Mouse (Mus musculus) embryo, embryonic 9.5 days (tissue): Measurements from ENCODE around the gene Pik3ap1.
A peak's percentile ranks its signal among the peaks of the same experiment; 100 is the strongest.
"Not testable (repeated sequence)": the region's sequence is repeated elsewhere in the genome, so short reads cannot be mapped to it uniquely, and the experiment has no call there.

Source experiments
- DNase-seq: peaks from one replicate; pipeline ENCODE4 v3.0.0-alpha.2; 2017; ENCODE audit errors: extremely low spot score

Pik3ap1 gene

DNA sequence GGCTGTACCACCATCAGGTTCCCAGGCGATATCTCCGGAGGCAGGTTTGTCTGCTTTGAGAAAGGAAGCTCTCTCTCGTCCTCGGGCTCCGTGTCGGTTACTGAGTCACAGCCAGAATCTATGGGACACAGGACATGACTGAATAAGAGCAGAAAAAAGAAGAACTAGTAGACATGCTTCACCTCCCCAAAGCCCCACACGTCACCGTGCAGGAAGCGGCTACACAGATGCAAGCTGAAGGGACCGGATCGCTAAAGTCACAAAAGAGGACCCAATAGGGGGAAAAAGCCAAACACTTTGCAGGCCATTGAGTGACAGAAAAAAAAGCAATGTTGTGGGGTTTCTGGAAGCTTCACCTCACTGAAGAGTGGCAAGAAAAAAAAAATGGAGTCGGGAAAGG lies 52.7 kb downstream of the Pik3ap1 start:
- DNase-seq: no peak

GRCm38 (mm10) chr19:41330401-41330800 lies 54.5 kb downstream of the Pik3ap1 start:
- no peak for DNase-seq

- no peak for DNase-seq
These were observed 54.9 kb downstream of the Pik3ap1 start for GRCm38 (mm10) chr19:41329961-41330360.

DNA sequence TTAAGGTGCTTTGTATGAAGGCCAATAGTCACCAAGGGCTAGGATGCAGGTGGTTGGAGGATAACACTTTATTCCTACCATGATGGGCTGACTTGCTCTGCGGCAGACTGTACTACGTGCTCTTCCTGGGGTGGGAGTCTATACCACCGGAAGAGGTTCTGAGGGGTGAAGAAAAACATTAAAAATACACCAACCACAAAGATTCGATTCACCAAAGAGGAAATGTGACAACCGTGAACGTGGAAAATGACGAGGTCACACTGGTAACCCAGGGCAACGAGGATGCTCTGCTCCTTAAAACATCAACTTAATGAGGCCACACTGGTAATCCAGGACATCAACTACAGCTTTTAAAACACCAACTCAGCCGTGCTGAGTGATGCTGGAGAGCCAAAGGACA lies 56.2 kb downstream of the Pik3ap1 start:
- no peak for DNase-seq

DNA sequence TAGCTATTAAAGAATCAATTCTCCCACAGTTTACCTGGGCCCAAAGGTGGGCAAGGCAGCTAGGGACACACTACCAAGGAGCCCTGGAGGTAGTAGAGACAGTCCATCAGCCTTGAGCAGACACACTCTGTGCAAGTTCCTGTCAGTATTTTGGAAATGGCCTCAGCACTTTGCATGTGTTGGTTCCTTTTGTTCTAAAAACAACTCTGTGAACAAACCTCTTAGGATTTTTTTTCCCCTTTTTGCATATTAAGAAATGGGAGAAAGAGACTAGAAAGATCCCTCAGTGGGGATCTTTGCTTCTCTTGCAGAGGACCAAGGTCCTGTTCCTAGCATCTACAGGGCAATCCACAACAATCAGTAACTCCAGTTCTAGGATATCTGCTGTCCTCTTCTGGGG lies 61.1 kb downstream of the Pik3ap1 start:
- DNase-seq: no peak

- DNase-seq: no peak
These were observed 61.8 kb downstream of the Pik3ap1 start for GRCm38 (mm10) chr19:41323125-41323524.

DNA sequence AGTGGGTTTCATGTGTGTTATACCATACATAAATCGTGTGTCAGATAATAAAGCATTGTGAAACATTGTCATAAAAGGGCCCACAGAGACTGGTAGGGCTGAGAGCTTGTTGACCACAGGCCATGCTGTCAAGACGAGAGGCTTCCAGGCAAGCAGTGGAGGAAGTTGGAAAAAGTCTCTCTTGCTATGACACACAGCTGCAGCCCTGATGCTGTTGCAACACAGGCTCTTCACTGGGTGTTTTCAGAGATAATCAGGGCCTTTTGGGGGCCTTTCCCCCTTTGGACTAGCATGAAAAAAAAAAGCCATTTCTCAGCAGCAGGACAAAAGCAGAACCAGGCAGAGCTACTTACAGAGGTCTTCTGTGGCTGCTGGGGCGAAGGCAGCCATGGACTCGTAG lies 63.8 kb downstream of the Pik3ap1 start:
- DNase-seq: no peak

DNA sequence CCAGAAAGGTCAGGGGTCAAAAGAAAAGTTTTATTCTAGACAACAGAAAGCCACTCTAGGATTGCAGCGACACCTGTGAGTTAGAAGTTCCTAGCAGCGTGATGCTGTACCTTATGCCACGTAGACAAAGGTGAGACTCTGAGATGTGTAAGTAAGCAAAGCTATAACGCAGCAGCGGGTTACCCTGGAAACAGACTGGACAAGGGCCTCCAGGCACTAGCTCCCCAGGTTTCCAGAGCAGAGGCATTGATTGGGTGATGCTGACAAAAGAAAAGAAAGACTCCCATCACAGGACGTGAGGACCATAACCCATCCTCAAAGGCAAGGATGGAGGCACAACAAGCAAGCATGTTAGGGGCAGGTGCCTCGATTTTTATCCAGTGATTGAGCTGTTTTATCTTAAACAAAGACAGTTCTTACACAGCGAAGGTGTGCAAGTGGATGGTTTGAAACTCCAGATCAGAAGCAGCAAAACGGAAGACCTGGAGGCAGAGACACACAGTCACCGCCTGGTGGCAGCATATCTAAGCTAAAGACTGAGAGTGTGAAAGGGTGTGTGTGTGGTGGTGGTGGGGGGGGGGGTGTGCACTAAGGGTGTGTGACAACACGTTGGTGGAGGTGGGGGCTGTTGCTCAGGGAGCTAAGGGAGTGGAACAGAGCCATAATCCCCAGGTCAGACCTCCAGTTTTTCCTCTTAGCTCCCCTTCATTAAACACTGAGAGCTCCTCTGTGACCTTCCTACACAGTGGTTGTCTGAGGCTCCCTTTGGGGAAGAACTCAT lies 67.4 kb downstream of the Pik3ap1 start:
- DNase-seq: peak; percentile 53

DNA sequence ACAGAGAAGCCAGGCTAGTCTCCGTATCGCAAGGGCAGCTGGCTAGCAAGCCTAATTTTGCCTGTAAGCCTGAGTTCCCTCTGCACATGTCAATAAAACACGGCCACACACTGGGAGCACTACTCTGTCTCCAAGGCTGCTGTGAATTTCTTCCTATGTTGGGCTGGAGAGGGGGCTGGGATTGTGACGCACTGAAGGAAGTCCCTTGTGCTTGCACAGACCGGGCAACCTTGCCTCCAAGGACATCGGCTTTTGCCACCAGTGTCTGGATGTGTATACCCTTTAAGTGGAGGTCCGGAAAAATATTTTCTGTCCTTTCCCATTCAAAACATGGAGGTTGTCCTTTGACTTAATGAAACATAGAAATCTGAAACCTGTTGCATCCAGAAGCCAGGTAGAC lies 70.2 kb downstream of the Pik3ap1 start:
- no peak for DNase-seq

DNA sequence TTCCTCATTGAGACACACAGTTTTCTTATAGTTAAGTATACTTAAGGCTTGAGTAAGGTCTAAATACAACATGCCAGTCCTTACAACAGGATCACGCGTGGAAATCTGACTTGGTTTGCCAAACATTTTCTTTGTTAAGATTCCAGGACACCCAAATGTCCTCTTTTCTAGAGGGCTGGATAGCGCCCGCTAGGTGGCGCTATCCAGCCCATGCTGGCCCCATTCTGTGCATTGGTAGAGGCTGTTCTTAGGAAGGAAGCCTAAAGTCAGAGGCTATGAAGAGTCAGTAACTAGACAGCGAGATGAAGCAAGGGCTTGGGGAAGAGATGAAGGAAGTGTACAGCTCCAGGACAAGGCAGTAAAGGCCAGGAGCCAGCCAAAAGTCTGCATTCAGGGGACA lies 71.2 kb downstream of the Pik3ap1 start:
- DNase-seq: no peak

GRCm38 (mm10) chr19:41312587-41312986 lies 72.3 kb downstream of the Pik3ap1 start:
- not testable (repeated sequence) for DNase-seq

DNA sequence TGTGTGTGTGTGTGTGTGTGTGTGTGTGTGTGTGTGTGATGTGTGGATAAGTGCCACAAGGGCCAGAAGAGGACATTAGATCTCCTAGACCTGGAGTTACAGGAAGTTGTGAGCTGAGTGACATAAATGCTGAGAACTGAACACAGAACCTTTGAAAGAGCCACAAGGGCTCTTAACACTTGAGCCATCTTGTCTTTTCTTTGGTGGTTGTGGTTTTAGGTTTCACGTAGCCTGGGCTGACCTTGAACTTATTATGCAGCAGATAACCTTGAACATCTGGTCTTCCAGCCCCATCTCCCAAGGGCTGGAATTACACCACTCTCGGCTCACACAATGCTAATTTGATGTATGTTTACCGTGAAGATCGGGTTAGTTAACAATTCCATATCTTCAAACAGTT lies 72.9 kb downstream of the Pik3ap1 start:
- DNase-seq: no peak

DNA sequence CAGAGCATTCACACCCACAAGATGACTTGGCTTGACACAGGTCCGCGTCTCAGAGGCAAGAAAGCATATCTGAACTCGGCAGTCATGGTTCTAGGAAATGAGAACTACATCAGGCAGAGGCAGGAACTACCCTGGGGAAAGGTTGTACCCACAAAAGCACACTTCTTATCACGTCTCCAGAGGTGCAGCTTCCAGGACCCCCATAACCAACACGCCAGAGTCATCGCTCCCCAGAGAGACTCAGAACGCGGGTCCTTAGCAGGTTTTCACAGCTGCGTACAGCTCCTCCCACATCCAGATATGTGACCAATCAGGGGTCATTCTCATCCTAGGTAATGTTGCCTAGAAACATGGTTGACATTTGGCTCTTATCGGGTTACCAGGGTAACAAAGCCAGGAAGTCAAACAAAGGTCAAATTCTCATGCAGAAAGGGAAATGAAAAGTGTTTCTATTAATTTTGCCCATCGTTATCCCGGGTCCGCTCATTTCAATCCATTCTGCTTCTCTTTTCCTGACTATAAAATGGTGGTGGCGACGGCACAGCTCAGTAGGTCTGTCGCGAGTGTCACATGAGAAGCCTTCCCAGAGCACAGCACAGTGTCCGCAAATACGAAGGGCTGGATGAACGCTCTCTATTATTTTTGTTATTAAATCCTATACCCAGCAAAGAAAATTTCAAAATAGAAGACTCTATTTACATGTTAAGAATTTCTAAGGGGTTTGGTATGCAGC lies 73.8 kb downstream of the Pik3ap1 start:
- peak; percentile 53 for DNase-seq

- DNase-seq: no peak
These were observed 81.0 kb downstream of the Pik3ap1 start for GRCm38 (mm10) chr19:41303933-41304332.

- DNase-seq: no peak
These were observed 81.5 kb downstream of the Pik3ap1 start for GRCm38 (mm10) chr19:41303433-41303832.

DNA sequence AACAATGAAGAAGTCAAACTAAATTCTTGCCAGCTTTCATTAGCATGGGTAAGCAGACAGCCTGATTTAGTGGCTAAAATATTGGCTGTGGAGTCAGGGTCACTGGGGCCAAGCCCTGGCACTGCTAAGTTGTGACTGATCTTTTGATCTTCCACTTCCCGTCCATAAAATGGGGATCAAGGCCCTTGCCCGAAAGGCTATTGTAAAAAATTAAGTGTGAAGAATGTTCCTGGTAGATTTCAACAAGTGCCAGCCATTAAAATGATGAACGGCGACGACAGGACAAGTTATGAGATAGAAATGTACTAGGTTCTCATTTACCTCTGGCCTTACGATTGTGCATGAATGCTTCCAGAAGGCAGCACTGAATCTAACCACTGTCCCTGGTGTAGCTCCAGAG lies 83.0 kb downstream of the Pik3ap1 start:
- DNase-seq: peak; percentile 35

DNA sequence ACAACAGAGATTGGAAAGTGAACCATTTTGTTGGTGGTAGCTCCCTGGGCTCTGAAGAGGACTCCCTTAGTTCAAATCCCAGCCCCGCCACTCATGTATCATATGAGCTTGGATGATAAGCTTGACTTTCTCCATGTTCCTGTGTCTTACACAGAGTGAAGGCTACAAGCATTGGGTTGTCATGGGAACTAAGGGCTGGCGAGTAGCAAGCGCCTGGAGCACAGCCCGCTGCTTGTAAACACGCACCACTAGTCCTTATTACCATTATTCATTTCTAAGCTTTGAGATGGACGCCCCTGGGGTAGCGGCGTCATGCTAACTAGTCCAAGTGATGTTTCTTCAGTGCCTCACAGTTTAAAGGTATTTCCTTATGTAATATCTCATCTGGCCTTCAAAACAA lies 85.5 kb downstream of the Pik3ap1 start:
- no peak for DNase-seq

DNA sequence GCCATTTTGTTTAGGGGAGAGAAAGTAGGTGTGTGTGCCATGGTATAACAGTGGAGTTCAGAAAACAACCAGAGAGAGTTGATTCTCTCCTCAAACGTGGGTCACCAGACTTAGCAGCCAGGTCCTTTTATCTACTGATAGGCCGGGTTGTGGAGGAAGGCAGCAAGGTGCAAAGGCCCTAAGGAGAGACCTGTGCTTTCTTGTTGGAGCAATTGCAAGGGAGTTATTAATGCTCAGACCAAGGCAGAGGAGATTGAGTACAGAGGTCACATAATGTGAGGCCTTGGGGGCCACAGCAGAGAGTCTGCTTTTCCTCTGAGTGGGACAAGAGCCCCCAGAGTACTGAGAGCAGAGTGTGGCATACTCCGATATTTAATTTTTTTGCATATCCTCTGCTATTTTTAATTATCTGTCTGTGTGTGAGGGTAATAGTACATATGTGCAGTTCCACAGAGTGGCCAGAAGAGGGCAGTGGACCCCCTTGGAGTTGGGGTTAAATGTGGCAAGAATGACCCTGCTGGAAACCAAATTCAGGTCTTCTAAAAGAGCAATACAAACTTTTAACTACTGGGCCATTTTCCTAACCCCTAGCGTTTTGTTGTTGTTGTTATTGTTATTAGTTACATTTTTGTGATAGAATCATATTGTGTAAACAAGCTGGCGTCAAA lies 93.8 kb downstream of the Pik3ap1 start:
- no peak for DNase-seq

DNA sequence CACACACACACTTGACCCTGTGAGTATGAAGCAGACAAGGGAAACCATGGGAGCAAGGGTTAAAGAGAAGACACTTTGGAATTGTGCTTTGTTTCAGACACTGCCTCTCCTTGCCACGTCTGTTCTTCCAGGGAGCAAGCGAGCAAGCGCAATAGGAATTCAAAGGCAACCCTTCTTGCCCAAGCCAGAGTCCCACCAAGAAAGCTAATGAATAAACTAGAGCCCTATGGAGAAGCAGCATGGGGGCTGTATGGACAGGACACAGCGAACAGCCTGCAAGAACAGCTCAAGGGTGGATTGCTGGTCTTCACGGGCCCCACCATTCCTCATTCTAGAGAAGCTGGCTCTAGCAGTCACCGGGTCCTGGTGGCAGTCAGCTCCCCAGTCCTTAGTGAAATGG lies 96.3 kb downstream of the Pik3ap1 start:
- no peak for DNase-seq

GRCm38 (mm10) chr19:41287224-41287623 lies 97.7 kb downstream of the Pik3ap1 start:
- no peak for DNase-seq

DNA sequence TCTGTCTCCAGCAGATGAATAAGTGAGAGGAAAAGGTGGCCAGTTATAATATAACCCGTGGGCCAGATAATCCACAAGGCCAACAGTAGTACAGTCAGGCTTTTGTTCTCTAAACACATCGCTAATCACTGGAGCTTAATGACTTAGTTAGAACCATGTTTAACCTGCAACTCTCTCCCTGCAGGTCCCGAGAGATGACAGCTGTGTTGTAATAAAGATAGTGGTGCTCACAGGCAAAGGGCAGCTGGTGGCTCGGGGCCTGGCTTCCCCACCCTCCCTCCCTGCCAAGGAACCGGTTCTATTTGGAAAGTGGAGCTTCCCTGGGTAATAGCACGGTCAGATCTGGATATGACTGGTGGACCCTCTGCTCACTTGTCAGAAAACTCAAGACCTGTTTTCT lies 100.4 kb downstream of the Pik3ap1 start:
- no peak for DNase-seq

DNA sequence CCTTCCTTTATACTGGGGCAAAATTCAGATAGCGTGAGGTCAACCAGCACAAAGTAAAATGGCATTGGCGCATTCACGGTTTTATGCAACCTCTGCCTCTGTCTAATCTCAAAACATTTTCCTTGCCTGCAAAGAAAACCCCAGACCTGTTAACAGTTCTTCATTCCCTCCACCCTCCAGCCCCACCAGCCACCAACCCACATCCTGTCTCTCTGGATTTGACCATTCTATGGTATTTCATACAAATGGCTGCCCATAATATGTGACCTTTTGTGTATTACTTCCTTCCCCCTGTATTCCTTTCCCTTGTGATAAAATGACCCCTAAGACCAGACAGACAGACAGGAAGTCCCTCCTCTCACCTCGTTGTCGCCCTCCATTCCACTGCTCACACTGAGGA lies 102.2 kb downstream of the Pik3ap1 start:
- no peak for DNase-seq

- no peak for DNase-seq
These were observed 102.7 kb downstream of the Pik3ap1 start for GRCm38 (mm10) chr19:41282216-41282615.
